Mouse (Mus musculus): Measurements from ENCODE around the gene Fam189a2. TPM values are rescaled to one million over a fixed set of nuclear protein-coding genes. Genes with fewer than 3 reads are reported as not detected.

Gene Fam189a2
- polyA plus RNA-seq, 1 experiment from 2014 or later, result 0.27 TPM

DNA sequence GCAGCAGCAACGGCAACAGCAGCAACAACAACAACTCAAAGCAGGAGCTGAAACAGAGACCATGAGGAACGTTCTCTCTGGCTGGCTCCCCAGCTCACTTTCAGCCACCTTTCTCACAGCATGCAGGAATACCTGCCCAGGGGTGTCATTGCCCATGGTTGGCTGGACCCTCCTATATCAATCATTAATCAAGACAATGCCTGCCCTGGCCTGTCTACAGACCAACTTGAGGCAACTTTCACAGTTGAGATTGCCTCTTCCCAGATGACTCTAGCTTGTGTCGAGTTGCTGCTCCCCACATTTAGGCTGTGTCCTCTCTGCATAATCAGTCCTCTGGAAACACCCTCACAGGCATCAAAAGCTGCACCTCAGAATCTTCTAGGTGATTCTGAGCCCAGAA, 17.6 kb downstream of the Fam189a2 start:
- 79% methylated on average over 3 of the region's 3 CpGs for WGBS
- no peaks in the 10 kb centered on the region for H3K36me3 ChIP-seq (ENCODE audit: control insufficient read depth, insufficient read depth, low read length)
- no peak for DNase-seq (ENCODE audit: low spot score)
- no peaks in the 10 kb centered on the region for H3K4me1 ChIP-seq (ENCODE audit: control insufficient read depth, insufficient read depth, low read length)
- no peaks in the 10 kb centered on the region for H3K27me3 ChIP-seq (ENCODE audit: control insufficient read depth, insufficient read depth, low read length)
- no peaks in the 10 kb centered on the region for H3K9me3 ChIP-seq (ENCODE audit: control insufficient read depth, low read length)
- ATAC-seq (ENCODE audit: insufficient number of reproducible peaks, low FRiP score, low TSS enrichment, low read depth), result no peak
- no peak overlapping the region for H3K27ac ChIP-seq (replicated peaks; ENCODE audit: low read depth, low read length)
- no peak overlapping the region for H3K4me2 ChIP-seq (ENCODE audit: low read depth, severe bottlenecking)
- H3K4me3 ChIP-seq (ENCODE audit: low read depth, low read length), result no peak overlapping the region
- no peak overlapping the region for H3K9ac ChIP-seq (ENCODE audit: low read length)

GRCm38 (mm10) chr19:24012479-24012878, 18.3 kb downstream of the Fam189a2 start:
- WGBS, result 93% methylated on average over 8 of the region's 8 CpGs

GRCm38 (mm10) chr19:24007638-24008360, 23.0 kb downstream of the Fam189a2 start:
- Histone ChIP-seq H3K36me3 (ENCODE audit: control insufficient read depth, insufficient read depth, low read length) (no peaks in the 10 kb centered on the region), H3K27ac (replicated peaks; ENCODE audit: low read depth, low read length) (no peak overlapping the region), H3K4me2 (ENCODE audit: low read depth, severe bottlenecking) (no peak overlapping the region), H3K9me3 (ENCODE audit: control insufficient read depth, low read length) (no peaks in the 10 kb centered on the region), H3K27me3 (ENCODE audit: control insufficient read depth, insufficient read depth, low read length) (no peaks in the 10 kb centered on the region), H3K4me1 (ENCODE audit: control insufficient read depth, insufficient read depth, low read length) (no peaks in the 10 kb centered on the region), H3K4me3 (ENCODE audit: low read depth, low read length) (no peak overlapping the region), H3K9ac (ENCODE audit: low read length) (no peak overlapping the region)
- no peak for ATAC-seq (ENCODE audit: insufficient number of reproducible peaks, low FRiP score, low TSS enrichment, low read depth)
- 71% methylated on average over 4 of the region's 4 CpGs for WGBS
- no peak for DNase-seq (ENCODE audit: low spot score)

More at GRCm38 (mm10) chr19:24012479-24012878, 18.3 kb downstream of the Fam189a2 start:
- H3K36me3 ChIP-seq (ENCODE audit: control insufficient read depth, insufficient read depth, low read length), result no peaks in the 10 kb centered on the region
- H3K4me1 ChIP-seq (ENCODE audit: control insufficient read depth, insufficient read depth, low read length), result no peaks in the 10 kb centered on the region
- DNase-seq (ENCODE audit: low spot score) (no peak), ATAC-seq (ENCODE audit: insufficient number of reproducible peaks, low FRiP score, low TSS enrichment, low read depth) (no peak)
- no peaks in the 10 kb centered on the region for H3K9me3 ChIP-seq (ENCODE audit: control insufficient read depth, low read length)
- no peak overlapping the region for H3K9ac ChIP-seq (ENCODE audit: low read length)
- no peak overlapping the region for H3K27ac ChIP-seq (replicated peaks; ENCODE audit: low read depth, low read length)
- H3K4me3 ChIP-seq (ENCODE audit: low read depth, low read length), result no peak overlapping the region
- H3K4me2 ChIP-seq (ENCODE audit: low read depth, severe bottlenecking), result no peak overlapping the region
- no peaks in the 10 kb centered on the region for H3K27me3 ChIP-seq (ENCODE audit: control insufficient read depth, insufficient read depth, low read length)

DNA sequence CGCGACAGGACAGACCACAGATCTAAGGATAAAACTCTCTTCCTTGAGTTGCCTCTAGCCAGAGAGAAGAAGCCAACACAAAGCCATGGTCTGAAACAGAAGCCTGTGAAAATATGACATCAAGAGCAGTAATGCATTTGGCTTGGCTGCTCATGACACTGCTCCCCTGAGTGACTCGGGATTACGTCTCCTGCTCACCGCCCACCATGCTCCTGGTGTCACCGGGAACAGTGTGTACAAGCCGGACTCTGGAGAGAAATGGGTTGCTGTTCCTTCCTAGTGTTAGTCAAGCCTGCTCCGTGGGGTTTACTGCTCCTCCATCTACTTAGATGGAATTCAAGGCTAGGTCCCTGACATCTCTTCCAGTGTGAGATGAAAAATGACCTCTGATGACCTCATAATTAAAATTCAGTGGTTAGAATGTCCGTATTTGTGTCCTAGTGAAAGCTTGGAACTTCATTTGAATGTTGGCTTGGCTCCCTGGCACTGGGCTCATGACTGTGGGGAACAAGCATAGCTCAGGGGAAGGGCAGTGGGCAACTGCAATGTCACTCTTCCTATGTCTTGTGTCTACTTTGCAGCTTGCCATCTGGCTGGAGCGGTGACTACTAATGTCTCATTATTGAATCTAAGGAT, 23.7 kb downstream of the Fam189a2 start:
- Histone ChIP-seq H3K27me3 (ENCODE audit: control insufficient read depth, insufficient read depth, low read length) (no peaks in the 10 kb centered on the region), H3K4me2 (ENCODE audit: low read depth, severe bottlenecking) (no peak overlapping the region), H3K36me3 (ENCODE audit: control insufficient read depth, insufficient read depth, low read length) (no peaks in the 10 kb centered on the region), H3K4me3 (ENCODE audit: low read depth, low read length) (no peak overlapping the region), H3K27ac (replicated peaks; ENCODE audit: low read depth, low read length) (no peak overlapping the region), H3K4me1 (ENCODE audit: control insufficient read depth, insufficient read depth, low read length) (no peaks in the 10 kb centered on the region), H3K9ac (ENCODE audit: low read length) (no peak overlapping the region), H3K9me3 (ENCODE audit: control insufficient read depth, low read length) (no peaks in the 10 kb centered on the region)
- ATAC-seq (ENCODE audit: insufficient number of reproducible peaks, low FRiP score, low TSS enrichment, low read depth), result no peak
- 93% methylated on average over 10 of the region's 10 CpGs for WGBS
- DNase-seq (ENCODE audit: low spot score), result no peak

GRCm38 (mm10) chr19:23995766-23996399, 34.9 kb downstream of the Fam189a2 start:
- Histone ChIP-seq H3K27me3 (ENCODE audit: control insufficient read depth, insufficient read depth, low read length) (no peaks in the 10 kb centered on the region), H3K36me3 (ENCODE audit: control insufficient read depth, insufficient read depth, low read length) (no peaks in the 10 kb centered on the region), H3K4me3 (ENCODE audit: low read depth, low read length) (no peak overlapping the region), H3K27ac (replicated peaks; ENCODE audit: low read depth, low read length) (no peak overlapping the region), H3K4me1 (ENCODE audit: control insufficient read depth, insufficient read depth, low read length) (no peaks in the 10 kb centered on the region), H3K4me2 (ENCODE audit: low read depth, severe bottlenecking) (no peak overlapping the region), H3K9me3 (ENCODE audit: control insufficient read depth, low read length) (no peaks in the 10 kb centered on the region), H3K9ac (ENCODE audit: low read length) (no peak overlapping the region)
- ATAC-seq (ENCODE audit: insufficient number of reproducible peaks, low FRiP score, low TSS enrichment, low read depth), result no peak
- DNase-seq (ENCODE audit: low spot score), result no peak
- WGBS, result 90% methylated on average over 10 of the region's 10 CpGs

- H3K9ac ChIP-seq (ENCODE audit: low read length), result no peak overlapping the region
- H3K4me2 ChIP-seq (ENCODE audit: low read depth, severe bottlenecking), result no peak overlapping the region
- no peaks in the 10 kb centered on the region for H3K36me3 ChIP-seq (ENCODE audit: control insufficient read depth, insufficient read depth, low read length)
- no peak for ATAC-seq (ENCODE audit: insufficient number of reproducible peaks, low FRiP score, low TSS enrichment, low read depth)
- no peaks in the 10 kb centered on the region for H3K4me1 ChIP-seq (ENCODE audit: control insufficient read depth, insufficient read depth, low read length)
- no peaks in the 10 kb centered on the region for H3K27me3 ChIP-seq (ENCODE audit: control insufficient read depth, insufficient read depth, low read length)
- WGBS, result 84% methylated on average over 4 of the region's 4 CpGs
- no peaks in the 10 kb centered on the region for H3K9me3 ChIP-seq (ENCODE audit: control insufficient read depth, low read length)
- no peak overlapping the region for H3K27ac ChIP-seq (replicated peaks; ENCODE audit: low read depth, low read length)
- no peak for DNase-seq (ENCODE audit: low spot score)
- no peak overlapping the region for H3K4me3 ChIP-seq (ENCODE audit: low read depth, low read length)
Observed at GRCm38 (mm10) chr19:23988166-23988565, 42.7 kb downstream of the Fam189a2 start.

GRCm38 (mm10) chr19:23987291-23987690, 43.5 kb downstream of the Fam189a2 start:
- H3K36me3 ChIP-seq (ENCODE audit: control insufficient read depth, insufficient read depth, low read length), result no peaks in the 10 kb centered on the region
- no peaks in the 10 kb centered on the region for H3K27me3 ChIP-seq (ENCODE audit: control insufficient read depth, insufficient read depth, low read length)
- WGBS, result 59% methylated on average over 2 of the region's 2 CpGs
- no peak overlapping the region for H3K9ac ChIP-seq (ENCODE audit: low read length)
- no peak overlapping the region for H3K4me3 ChIP-seq (ENCODE audit: low read depth, low read length)
- H3K27ac ChIP-seq (replicated peaks; ENCODE audit: low read depth, low read length), result no peak overlapping the region
- DNase-seq (ENCODE audit: low spot score) (no peak), ATAC-seq (ENCODE audit: insufficient number of reproducible peaks, low FRiP score, low TSS enrichment, low read depth) (no peak)
- H3K9me3 ChIP-seq (ENCODE audit: control insufficient read depth, low read length), result no peaks in the 10 kb centered on the region
- H3K4me1 ChIP-seq (ENCODE audit: control insufficient read depth, insufficient read depth, low read length), result no peaks in the 10 kb centered on the region
- no peak overlapping the region for H3K4me2 ChIP-seq (ENCODE audit: low read depth, severe bottlenecking)

GRCm38 (mm10) chr19:23984186-23984585, 46.6 kb downstream of the Fam189a2 start:
- 87% methylated on average over 6 of the region's 6 CpGs for WGBS
- DNase-seq (ENCODE audit: low spot score) (no peak), ATAC-seq (ENCODE audit: insufficient number of reproducible peaks, low FRiP score, low TSS enrichment, low read depth) (no peak)
- H3K4me3 ChIP-seq (ENCODE audit: low read depth, low read length), result no peak overlapping the region
- no peaks in the 10 kb centered on the region for H3K9me3 ChIP-seq (ENCODE audit: control insufficient read depth, low read length)
- no peaks in the 10 kb centered on the region for H3K4me1 ChIP-seq (ENCODE audit: control insufficient read depth, insufficient read depth, low read length)
- H3K36me3 ChIP-seq (ENCODE audit: control insufficient read depth, insufficient read depth, low read length), result no peaks in the 10 kb centered on the region
- H3K27ac ChIP-seq (replicated peaks; ENCODE audit: low read depth, low read length), result no peak overlapping the region
- H3K9ac ChIP-seq (ENCODE audit: low read length), result no peak overlapping the region
- no peaks in the 10 kb centered on the region for H3K27me3 ChIP-seq (ENCODE audit: control insufficient read depth, insufficient read depth, low read length)
- H3K4me2 ChIP-seq (ENCODE audit: low read depth, severe bottlenecking), result no peak overlapping the region
